Mouse (Mus musculus): ENCODE results near the gene Rara. TPM values are rescaled to one million over a fixed set of nuclear protein-coding genes. Genes with fewer than 3 reads are reported as not detected.

Gene Rara
- polyA plus RNA-seq (2016; fragmentation: Nextera tagmentation; extraction: Ambion mirVana): 38.4 and 43.7 TPM in 2 replicates

- Histone ChIP-seq H3K27ac (peak within 1 kb of the TSS; percentile 93), H3K4me1 (peaks cover 100% of the 10 kb centered on the region), H3K36me3 (peaks cover 7% of the 10 kb centered on the region), H3K9me3 (replicated peaks) (no peaks in the 10 kb centered on the region), H3K4me3 (peak within 1 kb of the TSS; percentile 62), H3K27me3 (ENCODE audit: low read depth, poor library complexity, severe bottlenecking) (no peaks in the 10 kb centered on the region)
- peak; percentile 79 for DNase-seq (ENCODE audit: low spot score)
- 6% methylated on average over 21 of the region's 21 CpGs for WGBS
Measured at GRCm38 (mm10) chr11:98927438-98928076, at the start of gene Rara. Gene Rara, plus strand, starts transcription at chr11:98927818.

DNA sequence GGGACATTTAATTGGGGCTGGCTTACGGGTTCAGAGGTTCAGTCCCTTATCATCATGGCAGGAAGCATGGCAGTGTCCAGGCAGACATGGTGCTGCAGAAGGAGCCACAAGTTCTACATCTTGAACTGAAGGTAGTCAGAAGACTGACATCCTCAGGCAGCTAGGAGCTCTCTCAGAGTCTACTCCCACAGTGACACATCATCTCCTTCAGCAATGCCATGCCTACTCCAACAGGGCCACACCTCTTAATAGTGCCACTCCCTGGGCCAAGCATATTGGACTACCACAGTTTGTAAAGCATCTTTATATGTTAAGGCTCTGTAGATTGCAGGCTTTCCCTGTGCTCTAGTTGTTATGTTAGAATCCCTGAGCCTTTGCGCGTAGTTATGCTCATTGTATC is 39.9 kb upstream of the Rara start:
- WGBS: 97% methylated on average over 3 of the region's 3 CpGs
- no peaks in the 10 kb centered on the region for H3K9me3 ChIP-seq (replicated peaks)
- DNase-seq (ENCODE audit: low spot score): no peak
- H3K4me1 ChIP-seq: peaks cover 9% of the 10 kb centered on the region
- no peaks in the 10 kb centered on the region for H3K27me3 ChIP-seq (ENCODE audit: low read depth, poor library complexity, severe bottlenecking)
- no peak overlapping the region for H3K4me3 ChIP-seq
- no peak overlapping the region for H3K27ac ChIP-seq
- H3K36me3 ChIP-seq: peaks cover 89% of the 10 kb centered on the region

DNA sequence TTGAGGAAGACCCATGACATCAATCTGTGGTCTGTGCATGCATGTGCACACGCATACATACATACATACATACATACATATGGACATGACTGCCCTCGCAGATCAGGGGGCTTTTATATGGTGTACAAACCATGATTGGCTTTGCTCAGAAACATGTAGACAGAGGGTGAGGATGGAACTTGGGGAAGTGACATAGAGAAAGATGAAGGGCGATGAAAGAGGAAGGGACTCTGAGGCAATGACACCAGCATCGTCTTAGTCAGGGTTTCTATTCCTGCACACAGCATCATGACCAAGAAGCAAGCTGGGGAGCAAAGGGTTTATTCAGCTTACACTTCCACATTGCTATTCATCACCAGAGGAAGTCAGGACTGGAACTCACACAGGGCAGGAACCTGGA is 38.5 kb upstream of the Rara start:
- H3K27me3 ChIP-seq (ENCODE audit: low read depth, poor library complexity, severe bottlenecking): no peaks in the 10 kb centered on the region
- H3K4me3 ChIP-seq: no peak overlapping the region
- no peak overlapping the region for H3K27ac ChIP-seq
- peaks cover 100% of the 10 kb centered on the region for H3K36me3 ChIP-seq
- no peaks in the 10 kb centered on the region for H3K9me3 ChIP-seq (replicated peaks)
- WGBS: 94% methylated on average over 4 of the region's 4 CpGs
- DNase-seq (ENCODE audit: low spot score): no peak
- peaks cover 9% of the 10 kb centered on the region for H3K4me1 ChIP-seq

- Histone ChIP-seq H3K27ac (no peak overlapping the region), H3K27me3 (ENCODE audit: low read depth, poor library complexity, severe bottlenecking) (no peaks in the 10 kb centered on the region), H3K9me3 (replicated peaks) (no peaks in the 10 kb centered on the region), H3K4me3 (no peak overlapping the region), H3K4me1 (peaks cover 9% of the 10 kb centered on the region), H3K36me3 (peaks cover 99% of the 10 kb centered on the region)
- WGBS: 91% methylated on average over 5 of the region's 5 CpGs
- no peak for DNase-seq (ENCODE audit: low spot score)
Measured at GRCm38 (mm10) chr11:98889977-98890376, 37.6 kb upstream of the Rara start.

GRCm38 (mm10) chr11:98892426-98892825 is 35.2 kb upstream of the Rara start:
- Histone ChIP-seq H3K27me3 (ENCODE audit: low read depth, poor library complexity, severe bottlenecking) (no peaks in the 10 kb centered on the region), H3K9me3 (replicated peaks) (no peaks in the 10 kb centered on the region), H3K27ac (peak overlapping the region; percentile 57; the same call in 1 of the 2 replicates), H3K4me3 (no peak overlapping the region), H3K36me3 (peaks cover 99% of the 10 kb centered on the region), H3K4me1 (peaks cover 9% of the 10 kb centered on the region)
- no peak for DNase-seq (ENCODE audit: low spot score)
- WGBS: 64% methylated on average over 5 of the region's 5 CpGs

DNA sequence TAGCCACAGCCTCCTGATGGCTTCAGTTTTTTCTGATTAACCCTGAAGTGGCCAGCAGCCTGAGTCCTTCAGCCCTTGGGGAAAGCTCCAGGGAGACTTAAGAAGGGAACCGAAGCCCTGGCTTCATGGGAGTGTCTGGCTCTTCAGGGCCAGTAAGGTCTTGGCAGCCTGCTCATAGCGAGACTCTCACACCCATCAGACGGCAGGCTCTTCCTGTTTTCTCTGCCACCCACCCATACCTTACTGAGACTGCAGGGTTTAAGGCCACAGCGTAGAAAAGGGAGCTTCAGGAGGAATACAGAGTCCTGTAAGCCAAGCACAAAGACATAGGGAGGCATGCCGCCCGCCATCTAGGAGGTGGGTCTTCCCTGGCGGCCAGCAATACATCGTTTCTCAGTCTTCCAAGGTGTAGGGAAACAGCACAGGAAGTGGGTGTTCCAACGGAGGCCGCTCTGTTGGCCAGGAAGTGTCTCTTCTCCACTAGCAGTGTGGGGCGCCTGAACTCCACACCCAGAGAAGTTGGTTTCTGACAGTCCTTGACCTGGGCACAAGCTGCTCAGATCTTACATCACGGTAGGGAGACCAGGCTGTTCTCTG is 27.0 kb upstream of the Rara start:
- Histone ChIP-seq H3K27me3 (ENCODE audit: low read depth, poor library complexity, severe bottlenecking) (no peaks in the 10 kb centered on the region), H3K4me1 (peaks cover 24% of the 10 kb centered on the region), H3K9me3 (replicated peaks) (no peaks in the 10 kb centered on the region), H3K27ac (no peak overlapping the region), H3K4me3 (no peak overlapping the region), H3K36me3 (peaks cover 87% of the 10 kb centered on the region)
- 82% methylated on average over 12 of the region's 12 CpGs for WGBS
- DNase-seq (ENCODE audit: low spot score): no peak

- 4% methylated on average over 10 of the region's 10 CpGs for WGBS
- H3K4me1 ChIP-seq: peaks cover 24% of the 10 kb centered on the region
- no peaks in the 10 kb centered on the region for H3K27me3 ChIP-seq (ENCODE audit: low read depth, poor library complexity, severe bottlenecking)
- H3K36me3 ChIP-seq: peaks cover 66% of the 10 kb centered on the region
- H3K9me3 ChIP-seq (replicated peaks): no peaks in the 10 kb centered on the region
- H3K4me3 ChIP-seq: peak overlapping the region; percentile 23; the same call in 1 of the 2 replicates
- H3K27ac ChIP-seq: peak overlapping the region; percentile 76
- DNase-seq (ENCODE audit: low spot score): peak; percentile 46
Measured at GRCm38 (mm10) chr11:98902621-98903245, 24.9 kb upstream of the Rara start.

GRCm38 (mm10) chr11:98904577-98904976 is 23.0 kb upstream of the Rara start:
- Histone ChIP-seq H3K4me1 (peaks cover 42% of the 10 kb centered on the region), H3K27ac (peak overlapping the region; percentile 56), H3K27me3 (ENCODE audit: low read depth, poor library complexity, severe bottlenecking) (no peaks in the 10 kb centered on the region), H3K9me3 (replicated peaks) (no peaks in the 10 kb centered on the region), H3K36me3 (peaks cover 60% of the 10 kb centered on the region), H3K4me3 (no peak overlapping the region)
- 96% methylated on average over 2 of the region's 2 CpGs for WGBS
- DNase-seq (ENCODE audit: low spot score): no peak

DNA sequence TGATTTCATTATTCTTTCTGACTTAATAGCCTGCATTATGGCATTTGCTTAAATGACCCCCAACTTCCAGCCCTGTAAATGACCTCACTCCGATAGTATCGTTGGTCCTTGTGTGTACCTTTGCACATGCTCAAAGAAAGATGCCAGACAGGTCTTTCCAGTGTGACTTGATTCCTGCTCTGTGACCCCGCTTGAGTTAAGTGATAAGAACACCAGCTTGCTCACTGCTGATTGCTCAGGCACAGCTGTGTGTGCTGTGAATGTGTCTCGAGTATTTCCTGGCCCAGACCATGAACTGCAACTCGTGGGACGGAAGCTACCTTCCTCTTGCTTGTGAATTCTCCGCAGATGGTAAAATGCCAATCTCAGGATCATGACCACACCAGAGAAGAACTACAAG is 22.6 kb upstream of the Rara start:
- WGBS: 73% methylated on average over 7 of the region's 7 CpGs
- Histone ChIP-seq H3K27me3 (ENCODE audit: low read depth, poor library complexity, severe bottlenecking) (no peaks in the 10 kb centered on the region), H3K27ac (no peak overlapping the region), H3K36me3 (peaks cover 60% of the 10 kb centered on the region), H3K4me1 (peaks cover 46% of the 10 kb centered on the region), H3K4me3 (no peak overlapping the region), H3K9me3 (replicated peaks) (no peaks in the 10 kb centered on the region)
- DNase-seq (ENCODE audit: low spot score): no peak

- Histone ChIP-seq H3K27ac (no peak overlapping the region), H3K4me1 (peaks cover 46% of the 10 kb centered on the region), H3K36me3 (peaks cover 60% of the 10 kb centered on the region)
Measured at GRCm38 (mm10) chr11:98905583-98905982, 22.0 kb upstream of the Rara start.

GRCm38 (mm10) chr11:98907063-98907436 is 20.6 kb upstream of the Rara start:
- Histone ChIP-seq H3K4me1 (peaks cover 49% of the 10 kb centered on the region), H3K27ac (peak overlapping the region; percentile 73; the same call in 1 of the 2 replicates), H3K36me3 (peaks cover 61% of the 10 kb centered on the region), H3K27me3 (ENCODE audit: low read depth, poor library complexity, severe bottlenecking) (no peaks in the 10 kb centered on the region), H3K9me3 (replicated peaks) (no peaks in the 10 kb centered on the region), H3K4me3 (peak overlapping the region; percentile 77)
- no peak for DNase-seq (ENCODE audit: low spot score)
- 63% methylated on average over 5 of the region's 5 CpGs for WGBS

More at GRCm38 (mm10) chr11:98905583-98905982, 22.0 kb upstream of the Rara start:
- H3K4me3 ChIP-seq: no peak overlapping the region
- DNase-seq (ENCODE audit: low spot score): no peak
- 85% methylated on average over 4 of the region's 4 CpGs for WGBS
- H3K9me3 ChIP-seq (replicated peaks): no peaks in the 10 kb centered on the region
- H3K27me3 ChIP-seq (ENCODE audit: low read depth, poor library complexity, severe bottlenecking): no peaks in the 10 kb centered on the region

DNA sequence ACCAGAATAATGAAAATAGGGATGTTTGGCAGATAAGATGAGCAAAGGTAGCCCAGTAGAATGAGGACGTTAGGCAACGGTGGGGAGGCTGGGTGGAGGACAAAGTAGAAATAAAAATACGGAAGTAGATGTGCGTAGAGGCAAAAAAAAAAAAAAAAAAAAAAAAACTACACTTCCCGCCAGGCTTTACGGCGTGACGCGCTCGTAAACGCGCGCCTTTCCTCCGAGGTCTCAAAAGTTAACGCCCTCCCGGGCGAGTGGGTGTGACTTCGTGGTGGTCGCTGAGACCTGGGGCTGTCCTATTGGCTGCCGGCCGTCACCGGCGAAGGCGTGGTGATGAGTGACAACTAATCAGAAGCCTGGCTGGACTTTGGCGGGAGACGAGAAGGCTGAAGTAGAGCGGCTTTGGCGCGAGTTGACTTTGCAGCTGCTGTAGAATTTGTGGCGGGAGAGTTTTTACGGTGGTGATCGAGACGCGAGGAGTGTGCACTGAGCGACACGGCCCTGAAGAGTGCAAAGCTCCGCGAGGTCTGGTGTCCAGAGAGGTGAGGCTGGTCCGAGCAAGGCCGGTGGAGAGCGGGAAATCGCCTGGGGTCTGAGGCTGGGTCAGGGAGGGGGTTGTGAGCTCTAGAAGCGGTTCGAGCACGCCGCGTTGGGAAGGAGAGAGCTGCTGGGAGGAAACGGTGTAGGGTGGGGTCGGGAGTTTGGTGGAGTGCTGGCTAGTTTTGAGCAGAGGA is 20.0 kb upstream of the Rara start, which contains the start of gene Cdc6:
Gene Cdc6, plus strand, starts transcription at position 365 of the 737 bp plus-strand sequence.
- no peaks in the 10 kb centered on the region for H3K27me3 ChIP-seq (ENCODE audit: low read depth, poor library complexity, severe bottlenecking)
- H3K9me3 ChIP-seq (replicated peaks): no peaks in the 10 kb centered on the region
- peak within 1 kb of the TSS; percentile 77 for H3K4me3 ChIP-seq
- H3K4me1 ChIP-seq: peaks cover 44% of the 10 kb centered on the region
- DNase-seq (ENCODE audit: low spot score): peak; percentile 95
- peaks cover 61% of the 10 kb centered on the region for H3K36me3 ChIP-seq
- peak within 1 kb of the TSS; percentile 90 for H3K27ac ChIP-seq
- WGBS: under 1% methylated on average over 49 of the region's 49 CpGs

Data from limb, embryonic 10.5 days (tissue).